Mouse (Mus musculus) spleen, postnatal 0 days (tissue): ENCODE results near the gene Copg2. TPM values are rescaled to one million over a fixed set of nuclear protein-coding genes. Genes with fewer than 3 reads are reported as not detected.

Source experiments
- microRNA counts: library from miRNA; unstranded; fragments of <30 nt; microRNA quantifications from one replicate; lab custom pipeline; 2015
- polyA plus RNA-seq: library from polyadenylated mRNA; unstranded; fragments of >200 nt; fragmentation: Nextera tagmentation; extraction: Ambion mirVana; gene quantifications from 2 replicates; pipeline ENCODE4 v1.2.1, GENCODE M21; 2015

Copg2 gene
- 10.5 and 11.4 TPM in 2 replicates for polyA plus RNA-seq

DNA sequence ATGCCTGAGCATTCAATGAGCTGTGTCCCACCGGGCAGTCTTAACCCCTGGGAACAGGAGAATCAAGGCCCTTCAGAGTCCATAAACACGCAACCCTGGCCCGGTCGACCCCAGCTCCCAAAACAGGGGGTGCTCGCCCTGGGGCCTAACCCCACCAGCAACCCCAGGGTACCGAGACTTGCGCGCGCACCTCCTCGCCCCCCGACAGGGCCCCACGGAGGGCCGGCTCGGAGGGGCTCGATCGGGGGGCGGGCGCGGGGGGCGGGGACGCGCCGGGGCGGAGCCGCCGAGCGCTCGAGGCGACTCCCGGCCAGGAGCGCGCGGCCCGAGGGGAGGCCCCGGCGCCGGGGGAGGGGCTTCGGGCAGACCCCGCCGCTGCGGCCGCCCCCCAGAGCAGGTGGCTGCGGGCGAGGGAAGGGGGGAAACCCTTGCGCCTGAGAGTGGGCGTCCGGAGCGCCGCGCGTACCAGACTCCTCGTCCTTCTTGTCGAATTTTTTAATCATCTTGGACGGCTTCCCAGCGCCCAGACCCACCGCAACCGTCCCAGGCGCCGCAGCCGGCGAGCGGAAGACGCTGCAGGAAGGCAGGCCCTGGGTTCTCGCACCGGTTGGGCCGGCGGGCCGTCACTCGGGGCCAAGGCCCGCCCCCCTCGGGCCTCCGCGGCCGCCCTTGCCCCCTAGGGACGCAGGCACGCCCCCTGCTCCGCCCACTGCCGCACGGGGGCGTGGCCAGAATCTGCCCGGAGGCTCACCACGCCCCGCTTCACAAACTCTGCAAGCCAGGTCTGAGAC lies at the start of gene Copg2:
Gene Copg2, minus strand, starts transcription at position 600 of the 791 bp plus-strand sequence.

DNA sequence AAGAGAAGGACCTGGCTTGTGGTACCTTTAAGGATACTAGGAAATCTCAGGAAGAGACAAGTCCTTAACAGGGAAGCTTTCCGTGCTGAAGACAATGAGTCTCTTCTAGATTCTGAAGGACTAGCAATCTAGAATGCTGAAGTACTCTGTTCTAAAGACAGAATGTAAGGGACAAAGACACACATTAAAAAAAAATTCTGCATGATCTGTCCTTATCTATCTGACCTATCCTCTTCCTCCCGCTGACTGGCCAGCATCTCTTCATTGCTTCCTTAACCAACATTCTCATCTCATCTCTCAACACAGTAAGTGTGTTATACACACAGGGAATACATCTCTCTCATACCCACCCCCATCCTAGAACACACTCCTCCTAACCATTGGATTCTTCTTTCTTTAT lies 18.9 kb upstream of the Copg2 start, which contains the start of gene Tsga13:
Gene Tsga13, minus strand, starts transcription at position 101 of the 400 bp plus-strand sequence.

DNA sequence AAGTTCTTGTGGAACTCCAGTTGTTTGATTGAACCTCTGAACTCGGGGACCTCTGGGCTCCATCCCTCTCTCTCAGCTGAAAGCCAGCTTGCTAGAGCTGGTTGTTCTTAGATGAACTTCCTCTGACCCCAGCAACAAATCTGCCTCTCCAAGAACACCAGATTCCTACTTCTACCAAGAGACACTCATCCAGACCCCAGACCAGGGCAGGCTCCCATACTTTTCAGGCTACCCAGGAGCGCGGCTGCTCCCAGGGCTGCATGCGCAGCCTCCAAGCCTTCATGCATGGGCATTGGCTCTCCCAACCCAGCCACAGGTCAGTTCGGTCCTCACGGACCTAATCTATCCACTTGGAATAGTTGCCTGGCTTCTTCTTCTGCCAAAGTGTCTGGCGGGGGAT lies 173.3 kb downstream of the Copg2 start, which contains the start of gene Mest:
Gene Mest, plus strand, starts transcription at position 217 of the 400 bp plus-strand sequence.

MicroRNAs encoded within 50 kb of the gene (microRNA counts, 519-probe panel; counts per million panel counts)
- microRNA mmu-miR-335-3p (lab: Ali Mortazavi, UCI) (5,133 counts per million, percentile 36 among the panel's probes with 10 or more counts), microRNA mmu-miR-335-5p (lab: Ali Mortazavi, UCI) (8,340 counts per million, percentile 81 among the panel's probes with 10 or more counts)

Other genes with a start within 250 kb of the Copg2 start
- gene Cep41, start 203.0 kb downstream of the Copg2 start, polyA plus RNA-seq: 7.7 and 7.9 TPM in 2 replicates
- gene Mest, start 173.2 kb downstream of the Copg2 start, polyA plus RNA-seq: 118 and 147 TPM in 2 replicates
- 0.11 and 0.15 TPM in 2 replicates for gene Tsga13, start 18.8 kb upstream of the Copg2 start, polyA plus RNA-seq
- gene Klf14, start 62.3 kb upstream of the Copg2 start, polyA plus RNA-seq: 0.17 and 0.24 TPM in 2 replicates